Mouse (Mus musculus) hindbrain, embryonic 12.5 days (tissue): ENCODE results near the gene Sipa1l3. TPM values are rescaled to one million over a fixed set of nuclear protein-coding genes. Genes with fewer than 3 reads are reported as not detected.
A peak's percentile ranks its signal among the peaks of the same experiment; 100 is the strongest.

Source experiments
- ATAC-seq: fragments of 200-750 bp; cut with Nextera tagmentation; 2 replicates; pipeline ENCODE4 v1.8.0; 2017; ENCODE audit warnings: moderate TSS enrichment; ENCODE audit not compliant: low FRiP score
- H3K27ac ChIP-seq: fragments of 300-500 bp; sonication (generic); 2 replicates; pipeline ENCODE4 v1.5.1; 2016; ENCODE audit warnings: mild to moderate bottlenecking
- H3K27me3 ChIP-seq: fragments of 300-500 bp; sonication (generic); 2 replicates; pipeline ENCODE4 v1.6.1; 2016; ENCODE audit warnings: mild to moderate bottlenecking
- H3K36me3 ChIP-seq: fragments of 300-500 bp; sonication (generic); 2 replicates; pipeline ENCODE4 v1.6.1; 2016; ENCODE audit warnings: mild to moderate bottlenecking
- H3K4me1 ChIP-seq: fragments of 300-500 bp; sonication (generic); 2 replicates; pipeline ENCODE4 v1.6.1; 2016
- H3K4me2 ChIP-seq: fragments of 300-500 bp; sonication (generic); replicated peaks from 2 replicates; pipeline ENCODE4 v1.6.1; 2016; ENCODE audit warnings: mild to moderate bottlenecking
- H3K4me3 ChIP-seq: fragments of 300-500 bp; sonication (generic); 2 replicates; pipeline ENCODE4 v1.5.1; 2016; ENCODE audit warnings: mild to moderate bottlenecking
- H3K9ac ChIP-seq: fragments of 300-500 bp; sonication (generic); 2 replicates; pipeline ENCODE4 v1.6.1; 2016; ENCODE audit warnings: mild to moderate bottlenecking, moderate library complexity
- H3K9me3 ChIP-seq: fragments of 300-500 bp; sonication (generic); replicated peaks from 2 replicates; pipeline ENCODE4 v1.6.1; 2016; ENCODE audit warnings: mild to moderate bottlenecking
- WGBS: fragments of 180-500 bp; shearing (Covaris S2); methylation state at CpG from one replicate; pipeline ENCODE4 v1.1.7; 2016; 5-methylcytosine and 5-hydroxymethylcytosine counted together
- polyA plus RNA-seq: library from polyadenylated mRNA; unstranded; fragments of >200 nt; fragmentation: Nextera tagmentation; extraction: Ambion mirVana; gene quantifications from 2 replicates; pipeline ENCODE4 v1.2.1, GENCODE M21; 2016

Gene Sipa1l3
- polyA plus RNA-seq = 15.9 and 18.3 TPM in 2 replicates

DNA sequence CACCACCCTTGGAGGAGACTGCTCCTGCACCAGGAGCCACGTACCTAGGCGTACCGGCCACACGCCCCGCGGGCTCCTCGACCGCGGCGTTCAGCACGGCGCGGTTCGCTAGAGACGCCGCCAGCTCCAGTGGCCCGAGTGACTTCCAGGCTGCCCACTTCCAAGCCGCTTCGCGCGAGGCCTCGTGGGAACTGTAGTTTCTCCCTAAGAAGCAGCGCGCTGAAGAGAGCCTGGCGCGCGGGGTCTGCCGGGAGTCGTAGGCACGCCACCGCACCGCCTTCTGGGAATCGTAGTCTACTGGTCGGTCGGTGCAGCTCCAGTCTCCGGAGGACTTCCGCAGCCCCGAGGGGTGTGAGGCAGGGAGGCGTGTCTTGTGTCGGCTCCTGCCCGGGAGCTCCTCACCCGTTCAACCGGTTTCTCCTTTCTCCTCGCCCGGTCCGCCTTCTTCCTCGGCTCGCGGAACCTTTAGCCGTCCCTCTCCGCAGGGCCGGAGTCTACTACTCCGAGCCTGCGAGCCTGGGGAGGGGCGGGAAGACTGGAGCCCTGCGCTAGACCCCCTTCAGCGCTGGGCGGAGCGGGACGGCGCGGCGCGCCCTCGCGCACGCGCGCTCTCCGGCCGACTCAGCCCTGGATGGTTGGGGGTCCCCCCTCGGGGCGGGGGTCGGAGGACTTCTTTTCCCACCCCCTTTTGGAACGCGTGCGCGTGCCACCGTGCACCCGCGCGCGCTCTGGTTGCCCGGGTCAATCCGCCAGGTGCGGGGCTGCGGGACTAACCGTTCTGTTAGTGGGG lies at the start of gene Sipa1l3:
TSS of gene Sipa1l3 (minus strand) at position 221 of the 790 bp plus-strand sequence.
- ATAC-seq = peak; percentile 99
- H3K9me3 ChIP-seq = no peaks in the 10 kb centered on the region
- H3K27me3 ChIP-seq = no peaks in the 10 kb centered on the region
- H3K36me3 ChIP-seq = no peaks in the 10 kb centered on the region
- peak within 1 kb of the TSS; percentile 93 for H3K4me2 ChIP-seq
- peak within 1 kb of the TSS; percentile 90 for H3K9ac ChIP-seq
- peak within 1 kb of the TSS; percentile 87 for H3K27ac ChIP-seq
- peak within 1 kb of the TSS; percentile 89 for H3K4me3 ChIP-seq
- peaks cover 16% of the 10 kb centered on the region for H3K4me1 ChIP-seq
- WGBS = under 1% methylated on average over 85 of the region's 88 CpGs

DNA sequence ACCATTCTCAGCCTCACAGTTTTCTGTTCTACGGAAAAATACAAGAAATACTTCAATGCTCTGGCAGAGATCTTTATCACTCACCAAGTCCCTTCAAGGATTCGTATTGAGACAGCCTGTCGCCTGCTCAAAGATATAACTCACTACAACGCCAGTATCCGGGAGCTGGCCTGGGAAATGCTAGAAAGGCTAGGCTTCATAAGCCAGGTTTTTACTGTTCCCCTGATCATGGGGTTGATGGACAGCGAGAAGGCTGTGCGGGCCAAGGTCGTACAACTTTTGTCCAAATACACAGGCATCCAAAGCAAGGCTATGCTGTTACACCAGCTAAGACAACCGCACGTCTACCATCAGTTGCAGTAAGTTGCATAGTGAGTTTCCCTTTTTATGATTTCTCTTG lies 44.6 kb upstream of the Sipa1l3 start:
- no peak overlapping the region for H3K4me2 ChIP-seq
- no peak overlapping the region for H3K9ac ChIP-seq
- H3K9me3 ChIP-seq = no peaks in the 10 kb centered on the region
- H3K4me3 ChIP-seq = no peak overlapping the region
- WGBS = 91% methylated on average over 10 of the region's 10 CpGs
- no peaks in the 10 kb centered on the region for H3K36me3 ChIP-seq
- no peak overlapping the region for H3K27ac ChIP-seq
- no peak for ATAC-seq
- no peaks in the 10 kb centered on the region for H3K4me1 ChIP-seq
- no peaks in the 10 kb centered on the region for H3K27me3 ChIP-seq

DNA sequence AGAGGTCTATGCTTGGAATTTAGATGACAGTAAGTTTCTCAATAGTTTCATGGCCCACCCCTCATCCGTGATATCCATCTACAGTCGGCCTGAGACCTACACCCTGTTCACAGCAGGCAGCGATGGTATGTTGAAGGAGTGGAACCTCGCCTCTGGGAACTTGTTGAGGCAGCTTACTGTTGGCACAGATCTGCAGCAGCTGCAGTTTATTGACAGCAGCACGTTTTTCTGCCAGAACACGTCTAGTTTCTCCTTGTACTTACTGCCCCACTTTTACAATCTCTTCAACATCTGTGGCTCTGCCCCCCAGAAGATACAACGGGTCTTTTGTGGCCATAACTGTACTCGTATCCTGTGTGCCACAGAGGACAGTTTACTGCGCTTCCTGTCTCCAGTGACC lies 42.6 kb upstream of the Sipa1l3 start:
- Histone ChIP-seq H3K4me3 (no peak overlapping the region), H3K4me2 (no peak overlapping the region), H3K27me3 (no peaks in the 10 kb centered on the region), H3K36me3 (no peaks in the 10 kb centered on the region), H3K9ac (no peak overlapping the region), H3K9me3 (no peaks in the 10 kb centered on the region), H3K4me1 (no peaks in the 10 kb centered on the region), H3K27ac (no peak overlapping the region)
- WGBS = 85% methylated on average over 9 of the region's 9 CpGs
- ATAC-seq = no peak

DNA sequence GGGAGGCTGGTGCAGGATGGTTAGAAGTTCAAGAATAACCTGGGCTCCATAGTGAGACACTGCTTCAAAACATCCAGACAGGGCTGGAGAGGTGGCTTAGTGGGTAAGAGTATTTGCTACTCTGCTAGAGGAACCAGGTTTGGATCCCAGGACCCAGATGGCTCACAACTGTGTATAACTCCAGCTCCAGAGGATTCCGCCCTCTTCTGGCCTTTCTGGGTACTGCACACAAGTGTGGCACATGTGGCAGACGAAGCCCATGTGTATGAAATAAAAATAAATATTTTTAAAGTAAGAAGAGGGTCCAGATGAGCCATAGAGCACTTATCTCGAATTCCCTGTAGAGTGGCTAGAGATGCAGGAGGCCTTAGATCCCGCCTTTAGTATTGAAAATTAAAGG lies 40.8 kb upstream of the Sipa1l3 start:
- no peak for ATAC-seq
- no peaks in the 10 kb centered on the region for H3K36me3 ChIP-seq
- H3K4me1 ChIP-seq = no peaks in the 10 kb centered on the region
- H3K4me3 ChIP-seq = no peak overlapping the region
- no peaks in the 10 kb centered on the region for H3K9me3 ChIP-seq
- H3K27ac ChIP-seq = no peak overlapping the region
- WGBS = 72% methylated on average over 4 of the region's 4 CpGs
- no peak overlapping the region for H3K9ac ChIP-seq
- H3K27me3 ChIP-seq = no peaks in the 10 kb centered on the region
- no peak overlapping the region for H3K4me2 ChIP-seq

DNA sequence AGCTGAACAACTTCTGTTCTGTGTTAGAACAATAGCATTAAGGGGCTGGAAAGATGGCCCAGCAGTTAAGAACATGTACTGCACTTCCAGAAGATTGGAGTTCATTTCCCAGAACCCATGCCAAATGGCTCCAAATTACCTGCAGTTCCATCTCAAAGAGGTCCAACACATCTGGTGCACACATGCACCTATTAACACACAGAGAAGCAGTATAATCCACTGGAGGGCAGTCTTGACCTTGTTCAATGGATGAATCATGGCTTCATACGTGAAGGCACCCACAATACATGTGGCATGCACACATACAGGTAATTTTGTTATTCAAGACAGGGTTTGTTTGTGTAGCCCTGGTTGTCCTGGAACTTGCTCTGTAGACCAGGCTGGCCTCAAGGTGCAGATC lies 40.3 kb upstream of the Sipa1l3 start:
- 74% methylated on average over 1 of the region's 1 CpGs for WGBS
- Histone ChIP-seq H3K9ac (no peak overlapping the region), H3K36me3 (no peaks in the 10 kb centered on the region), H3K4me2 (no peak overlapping the region), H3K27me3 (no peaks in the 10 kb centered on the region), H3K9me3 (no peaks in the 10 kb centered on the region), H3K4me3 (no peak overlapping the region), H3K27ac (no peak overlapping the region), H3K4me1 (no peaks in the 10 kb centered on the region)
- ATAC-seq = no peak

DNA sequence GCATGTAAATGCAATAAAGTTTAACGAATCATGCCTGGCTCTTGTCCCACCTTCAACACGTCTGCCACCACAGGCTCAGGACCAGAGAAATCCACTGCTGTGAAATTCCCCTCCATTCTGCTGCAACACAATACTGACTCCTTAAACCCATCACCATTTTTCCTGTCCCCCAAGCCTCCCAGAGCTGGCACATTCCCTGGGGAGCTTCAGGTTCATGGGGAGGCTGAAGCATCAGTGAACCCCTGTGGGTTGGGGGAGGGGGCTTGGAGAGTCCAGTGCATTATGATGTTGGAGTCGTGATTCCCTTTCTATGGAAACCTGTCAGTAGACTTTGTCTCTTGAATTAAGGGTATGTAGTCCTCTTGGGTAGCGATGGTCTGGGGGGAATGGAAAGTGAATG lies 37.8 kb upstream of the Sipa1l3 start:
- no peak overlapping the region for H3K27ac ChIP-seq
- no peaks in the 10 kb centered on the region for H3K4me1 ChIP-seq
- no peak overlapping the region for H3K9ac ChIP-seq
- no peak overlapping the region for H3K4me3 ChIP-seq
- ATAC-seq = no peak
- 81% methylated on average over 4 of the region's 4 CpGs for WGBS
- no peaks in the 10 kb centered on the region for H3K27me3 ChIP-seq
- H3K4me2 ChIP-seq = no peak overlapping the region
- H3K36me3 ChIP-seq = no peaks in the 10 kb centered on the region
- no peaks in the 10 kb centered on the region for H3K9me3 ChIP-seq

DNA sequence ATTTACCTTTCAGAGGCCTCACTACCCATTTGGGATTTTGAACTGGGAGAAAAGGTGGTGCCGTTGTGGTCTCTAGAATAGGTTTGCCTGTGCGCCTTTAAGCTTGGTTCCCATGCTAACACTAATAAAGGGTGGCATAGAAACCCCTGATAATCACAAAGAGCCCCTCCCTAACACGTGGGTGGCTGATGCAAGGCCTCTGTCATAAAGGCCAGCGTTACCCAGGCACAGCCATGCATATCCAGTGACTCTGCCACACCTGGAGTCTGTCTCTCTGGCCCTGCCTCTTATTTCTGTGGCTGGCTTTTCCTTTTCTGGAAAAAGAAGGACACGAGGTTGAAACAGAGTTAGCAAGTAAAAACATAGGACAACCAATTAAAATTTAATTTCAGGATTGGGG lies 37.1 kb upstream of the Sipa1l3 start:
- Histone ChIP-seq H3K27ac (no peak overlapping the region), H3K9me3 (no peaks in the 10 kb centered on the region), H3K9ac (no peak overlapping the region), H3K4me3 (no peak overlapping the region), H3K4me1 (no peaks in the 10 kb centered on the region), H3K36me3 (no peaks in the 10 kb centered on the region), H3K4me2 (no peak overlapping the region), H3K27me3 (no peaks in the 10 kb centered on the region)
- 67% methylated on average over 5 of the region's 5 CpGs for WGBS
- no peak for ATAC-seq

DNA sequence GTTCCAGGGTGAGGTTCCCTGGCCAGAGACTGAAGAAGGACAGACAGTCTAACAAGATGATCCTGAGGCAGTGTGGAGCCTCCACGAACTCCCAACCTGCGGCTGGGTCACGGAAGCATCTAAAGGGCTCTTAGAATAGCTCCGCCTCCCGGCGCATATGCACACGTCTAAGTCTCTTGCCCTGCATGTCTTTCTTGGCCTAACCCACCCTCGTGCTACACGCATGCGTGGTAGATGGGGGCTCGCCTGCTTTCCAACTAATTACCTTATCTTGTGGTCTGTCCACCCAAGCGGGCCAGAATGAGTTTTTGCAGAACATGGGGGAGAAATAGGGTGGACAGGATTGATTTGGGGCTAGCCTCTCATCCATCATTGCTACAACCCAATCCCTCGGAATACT lies 36.6 kb upstream of the Sipa1l3 start:
- Histone ChIP-seq H3K9me3 (no peaks in the 10 kb centered on the region), H3K36me3 (no peaks in the 10 kb centered on the region), H3K4me2 (no peak overlapping the region), H3K27me3 (no peaks in the 10 kb centered on the region), H3K27ac (no peak overlapping the region), H3K9ac (no peak overlapping the region), H3K4me3 (no peak overlapping the region), H3K4me1 (no peaks in the 10 kb centered on the region)
- 90% methylated on average over 13 of the region's 13 CpGs for WGBS
- no peak for ATAC-seq

DNA sequence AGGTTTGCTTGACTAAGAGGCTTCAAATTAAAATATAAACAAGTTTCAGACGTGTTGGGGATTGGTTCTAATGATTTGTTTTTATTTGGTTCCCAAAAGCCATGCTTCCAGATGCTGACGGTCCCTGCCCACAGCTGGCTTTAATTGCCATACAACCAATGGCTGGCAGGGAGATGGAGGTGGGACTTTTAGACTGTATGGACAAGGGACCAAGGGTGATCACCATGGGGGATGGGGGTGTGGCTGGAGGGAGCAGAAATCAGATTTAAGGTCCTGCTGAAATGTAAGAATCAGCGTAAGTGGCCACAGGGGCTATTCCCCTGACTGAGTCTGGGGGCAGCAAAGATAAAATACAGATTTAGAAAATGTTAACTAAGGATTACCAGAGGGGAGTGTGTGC lies 32.2 kb upstream of the Sipa1l3 start:
- WGBS = 59% methylated on average over 3 of the region's 3 CpGs
- H3K4me3 ChIP-seq = no peak overlapping the region
- no peak overlapping the region for H3K9ac ChIP-seq
- no peak overlapping the region for H3K27ac ChIP-seq
- H3K36me3 ChIP-seq = no peaks in the 10 kb centered on the region
- no peaks in the 10 kb centered on the region for H3K4me1 ChIP-seq
- no peak for ATAC-seq
- H3K27me3 ChIP-seq = no peaks in the 10 kb centered on the region
- no peaks in the 10 kb centered on the region for H3K9me3 ChIP-seq
- no peak overlapping the region for H3K4me2 ChIP-seq

DNA sequence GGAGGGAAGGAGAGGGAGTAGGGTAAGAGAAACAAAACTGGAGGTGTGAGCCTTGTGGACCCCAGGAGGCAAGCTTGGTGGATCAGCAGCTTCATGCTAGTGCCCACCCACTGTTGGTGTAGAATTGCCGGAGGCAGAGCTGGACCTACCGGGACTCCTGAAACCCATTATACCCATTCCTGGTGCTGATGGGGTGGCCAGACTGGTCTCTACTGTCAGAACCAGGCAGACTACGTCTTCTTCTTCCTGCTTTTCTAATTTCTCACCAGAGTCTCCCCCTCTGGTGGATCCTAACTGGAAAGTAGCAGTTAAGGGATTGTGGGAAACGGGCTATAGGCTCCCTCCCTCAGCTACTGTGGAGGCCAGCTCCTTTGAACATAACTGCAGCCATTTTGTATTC lies 23.2 kb upstream of the Sipa1l3 start:
- WGBS = 79% methylated on average over 4 of the region's 4 CpGs
- H3K9me3 ChIP-seq = 0 out of 2 replicates have a peak, but pooled peaks cover 5% of the 10 kb centered on the region

DNA sequence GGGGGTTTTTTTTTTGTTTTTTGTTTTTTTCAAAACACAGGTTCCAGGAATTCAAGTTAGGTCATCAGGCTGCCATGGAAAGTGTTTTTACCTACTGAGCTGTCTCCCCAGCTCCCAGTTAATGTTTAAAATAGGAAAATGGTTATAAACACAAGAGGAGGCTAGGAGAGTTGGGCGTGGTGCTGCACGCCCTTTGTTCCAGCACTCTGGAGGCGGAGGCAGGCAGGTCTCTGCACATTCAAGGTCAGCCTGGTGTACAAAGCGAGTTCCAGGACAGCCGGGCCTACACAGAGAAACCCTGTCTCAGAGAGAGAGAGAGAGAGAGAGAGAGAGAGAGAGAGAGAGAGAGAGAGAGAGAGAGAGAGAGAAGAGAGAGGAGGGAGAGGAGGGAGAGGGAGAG lies 22.7 kb upstream of the Sipa1l3 start:
- H3K9me3 ChIP-seq = 0 out of 2 replicates have a peak, but pooled peaks cover 5% of the 10 kb centered on the region

More for the DNA sequence above, 23.2 kb upstream of the Sipa1l3 start:
- H3K27me3 ChIP-seq = no peaks in the 10 kb centered on the region
- H3K36me3 ChIP-seq = no peaks in the 10 kb centered on the region
- H3K4me3 ChIP-seq = no peak overlapping the region
- no peak for ATAC-seq
- H3K27ac ChIP-seq = no peak overlapping the region
- no peak overlapping the region for H3K9ac ChIP-seq
- no peaks in the 10 kb centered on the region for H3K4me1 ChIP-seq
- H3K4me2 ChIP-seq = no peak overlapping the region

DNA sequence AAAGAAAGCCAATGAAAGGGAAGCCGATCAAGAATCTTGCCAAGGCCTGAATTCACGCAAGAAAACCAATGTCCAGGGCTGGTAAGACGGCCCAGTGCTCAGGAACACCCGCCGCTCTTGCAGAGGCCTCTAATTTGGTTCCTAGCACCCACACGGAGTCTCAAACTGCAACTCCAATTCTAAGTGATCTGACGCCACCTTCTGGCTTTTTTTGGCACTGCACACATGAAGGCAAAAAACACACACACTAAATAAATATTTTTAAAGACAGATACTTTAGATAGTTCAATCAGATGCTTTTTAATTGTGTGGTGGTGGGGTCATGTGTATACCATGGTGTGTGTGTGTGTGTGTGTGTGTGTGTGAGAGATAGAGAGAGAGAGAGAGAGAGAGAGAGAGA lies 22.2 kb upstream of the Sipa1l3 start:
- no peak overlapping the region for H3K4me2 ChIP-seq
- 0 out of 2 replicates have a peak, but pooled peaks cover 5% of the 10 kb centered on the region for H3K9me3 ChIP-seq
- H3K4me3 ChIP-seq = no peak overlapping the region
- H3K4me1 ChIP-seq = no peaks in the 10 kb centered on the region
- no peaks in the 10 kb centered on the region for H3K36me3 ChIP-seq
- no peak overlapping the region for H3K27ac ChIP-seq
- H3K9ac ChIP-seq = no peak overlapping the region
- WGBS = 88% methylated on average over 7 of the region's 7 CpGs
- H3K27me3 ChIP-seq = no peaks in the 10 kb centered on the region
- ATAC-seq = no peak

More for the DNA sequence above, 22.7 kb upstream of the Sipa1l3 start:
- Histone ChIP-seq H3K27me3 (no peaks in the 10 kb centered on the region), H3K4me1 (no peaks in the 10 kb centered on the region), H3K4me2 (no peak overlapping the region), H3K9ac (no peak overlapping the region), H3K4me3 (no peak overlapping the region), H3K27ac (no peak overlapping the region), H3K36me3 (no peaks in the 10 kb centered on the region)
- WGBS = 87% methylated on average over 5 of the region's 5 CpGs
- no peak for ATAC-seq

DNA sequence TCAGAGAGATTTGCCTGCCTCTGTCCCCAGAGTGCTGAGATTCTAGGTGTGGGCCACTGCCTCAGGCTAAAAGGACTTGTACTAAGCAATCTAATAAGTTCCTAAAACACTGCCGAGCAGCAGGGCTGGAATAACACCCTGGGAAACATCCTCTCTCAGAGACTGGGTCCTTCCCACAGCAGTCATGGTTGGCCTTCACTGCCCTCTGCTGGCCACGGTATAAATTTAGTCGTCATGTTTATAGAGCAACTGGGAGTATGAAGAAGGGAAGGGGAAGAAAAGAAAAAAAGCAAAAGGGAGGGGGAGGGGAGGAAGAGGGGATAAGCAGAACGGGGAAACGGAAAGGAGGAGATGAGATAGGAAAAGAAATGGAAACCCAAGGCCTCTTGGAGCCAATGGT lies 5.3 kb upstream of the Sipa1l3 start:
- Histone ChIP-seq H3K4me1 (no peaks in the 10 kb centered on the region), H3K27ac (no peak overlapping the region)
- WGBS = under 1% methylated on average over 5 of the region's 5 CpGs

More for the DNA sequence above, 5.3 kb upstream of the Sipa1l3 start:
- Histone ChIP-seq H3K4me3 (no peak overlapping the region), H3K27me3 (no peaks in the 10 kb centered on the region), H3K4me2 (no peak overlapping the region), H3K9me3 (no peaks in the 10 kb centered on the region), H3K36me3 (no peaks in the 10 kb centered on the region), H3K9ac (no peak overlapping the region)
- ATAC-seq = no peak
